Mouse (Mus musculus): Measurements from ENCODE around the gene Col26a1.
"Not testable (repeated sequence)": the region's sequence is repeated elsewhere in the genome, so short reads cannot be mapped to it uniquely, and the experiment has no call there.

- not testable (repeated sequence) for TF ChIP-seq GATA1 (IDR thresholded peaks at IDR 0.05; ENCODE audit: borderline replicate concordance, low read length); FLI1 (IDR thresholded peaks at IDR 0.05; ENCODE audit: low read length)
These were observed 129.8 kb downstream of the Col26a1 start for GRCm38 (mm10) chr5:136753176-136753575.

Measured in megakaryocyte, embryonic 14.5 days (primary cell).